Mouse (Mus musculus): ENCODE measurements around the gene Hcrtr2.

GRCm38 (mm10) chr9:76347298-76347697 is 23.6 kb upstream of the Hcrtr2 start:
- no peak for TF ChIP-seq CTCF (IDR thresholded peaks at IDR 0.05; ENCODE audit: low read depth)
- TF ChIP-seq EP300 (IDR thresholded peaks at IDR 0.05; ENCODE audit: low read depth): no peak
